Mouse (Mus musculus) erythroblast, embryonic 14.5 days (primary cell): ENCODE results near the gene Gja5. TPM values are rescaled to one million over a fixed set of nuclear protein-coding genes. Genes with fewer than 3 reads are reported as not detected.

Source experiments
- H3K27me3 ChIP-seq: 2 replicates; pipeline ENCODE4 v1.6.1; 2012; ENCODE audit warnings: inconsistent platforms; ENCODE audit not compliant: control insufficient read depth
- H3K36me3 ChIP-seq: 2 replicates; pipeline ENCODE4 v1.6.1; 2012; ENCODE audit warnings: mild to moderate bottlenecking, inconsistent platforms; ENCODE audit not compliant: control insufficient read depth
- H3K4me1 ChIP-seq: 2 replicates; pipeline ENCODE4 v1.6.1; 2012; ENCODE audit warnings: inconsistent platforms; ENCODE audit not compliant: control insufficient read depth
- H3K4me3 ChIP-seq: replicated peaks from 2 replicates; pipeline ENCODE3; 2012; ENCODE audit warnings: moderate library complexity, mild to moderate bottlenecking, inconsistent platforms
- H3K9me3 ChIP-seq: 2 replicates; pipeline ENCODE4 v1.6.1; 2012; ENCODE audit warnings: low read length, inconsistent platforms, mixed read lengths; ENCODE audit not compliant: control insufficient read depth
- GATA1 ChIP-seq: IDR thresholded peaks from 2 replicates; pipeline ENCODE4 v1.6.1; 2012; ENCODE audit warnings: low read length, inconsistent platforms, mixed read lengths
- TAL1 ChIP-seq: IDR thresholded peaks from 3 replicates; pipeline ENCODE4 v1.6.1; 2012; ENCODE audit warnings: low read length, inconsistent platforms, mixed read lengths
- polyA plus RNA-seq: library from polyadenylated mRNA; stranded (reverse); fragments of >175 nt; gene quantifications from 2 replicates; pipeline ENCODE4 v1.2.3, GENCODE M21; 2012

The Gja5 gene
- polyA plus RNA-seq, 1 experiment: not detected

DNA sequence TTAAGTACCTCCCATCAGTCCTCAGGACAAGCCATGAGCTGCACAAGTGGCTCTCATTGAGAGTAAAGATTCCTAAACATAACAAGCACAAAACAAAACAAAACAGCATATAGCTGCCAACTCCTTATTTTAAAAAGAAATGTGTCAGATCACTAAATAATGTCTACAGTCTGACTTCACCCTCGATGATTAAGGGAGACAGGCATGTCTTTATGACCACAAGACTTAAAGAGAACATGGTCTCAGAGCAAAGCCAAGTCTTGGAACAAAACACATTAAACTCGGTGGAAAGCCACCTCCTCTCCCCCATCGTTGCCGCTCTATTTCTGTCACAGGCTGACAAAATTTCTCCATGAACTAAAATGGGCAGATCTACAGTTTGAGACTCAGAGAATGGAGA lies 20.1 kb downstream of the Gja5 start:
- Histone ChIP-seq H3K27me3 (no peaks in the 10 kb centered on the region), H3K4me1 (no peaks in the 10 kb centered on the region), H3K36me3 (no peaks in the 10 kb centered on the region), H3K4me3 (no peak overlapping the region), H3K9me3 (no peaks in the 10 kb centered on the region)
- TF ChIP-seq GATA1: no peak
- TF ChIP-seq TAL1: no peak

- Histone ChIP-seq H3K27me3 (no peaks in the 10 kb centered on the region), H3K4me3 (no peak within 1 kb of the TSS), H3K9me3 (no peaks in the 10 kb centered on the region), H3K36me3 (no peaks in the 10 kb centered on the region), H3K4me1 (no peaks in the 10 kb centered on the region)
- TF ChIP-seq GATA1 (no peak), TAL1 (no peak)
Measured at GRCm38 (mm10) chr3:96925920-96926319, 21.4 kb downstream of the Gja5 start, which contains the start of gene Gja8. Gene Gja8 (minus strand): TSS chr3:96926020.

GRCm38 (mm10) chr3:96931261-96931681 lies 26.8 kb downstream of the Gja5 start:
- H3K36me3 ChIP-seq: no peaks in the 10 kb centered on the region
- no peak overlapping the region for H3K4me3 ChIP-seq
- H3K27me3 ChIP-seq: no peaks in the 10 kb centered on the region
- no peaks in the 10 kb centered on the region for H3K4me1 ChIP-seq
- H3K9me3 ChIP-seq: no peaks in the 10 kb centered on the region
- TF ChIP-seq TAL1 (no peak), GATA1 (no peak)

DNA sequence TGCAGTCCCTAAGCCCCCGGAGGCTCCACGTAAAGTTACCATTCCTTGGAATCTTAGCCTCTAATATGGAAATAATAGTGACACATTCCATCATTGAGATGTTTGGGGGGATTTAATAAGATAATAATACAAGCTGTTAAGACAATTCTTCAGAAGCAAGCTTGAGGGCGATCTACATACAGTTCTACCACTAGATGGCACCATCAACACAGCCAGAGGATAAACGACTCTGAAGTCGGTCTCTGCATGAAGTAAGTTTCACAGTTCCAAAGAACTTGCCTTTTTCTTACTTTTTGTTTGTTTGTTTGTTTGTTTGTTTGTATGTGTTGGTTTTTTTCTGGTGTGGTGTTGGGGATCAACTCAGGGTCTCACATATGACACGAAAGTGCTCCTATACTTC lies 31.7 kb downstream of the Gja5 start:
- TF ChIP-seq TAL1: no peak
- no peak for TF ChIP-seq GATA1
- no peak overlapping the region for H3K4me3 ChIP-seq
- H3K36me3 ChIP-seq: no peaks in the 10 kb centered on the region
- no peaks in the 10 kb centered on the region for H3K27me3 ChIP-seq
- no peaks in the 10 kb centered on the region for H3K9me3 ChIP-seq
- H3K4me1 ChIP-seq: no peaks in the 10 kb centered on the region; the same call in 1 of the 2 replicates

DNA sequence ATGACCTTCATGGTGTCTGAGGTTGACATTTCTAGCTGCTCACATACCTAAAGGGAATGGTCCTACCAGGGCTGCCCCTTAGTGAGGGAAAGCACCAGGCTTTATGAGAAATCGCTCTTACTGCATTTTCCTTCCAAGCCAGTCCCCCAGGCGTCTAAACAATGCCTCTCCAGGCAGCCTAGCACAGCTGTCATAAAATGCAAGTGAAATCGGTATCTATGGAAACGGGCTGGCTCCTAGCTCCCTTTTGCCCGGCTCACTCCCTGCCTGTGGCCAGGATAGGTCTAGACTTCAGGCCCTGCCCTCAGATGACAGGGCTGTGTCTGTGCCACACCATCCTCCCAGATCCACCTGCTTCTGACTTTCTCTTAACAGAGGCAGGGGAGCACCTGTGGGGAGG lies 33.1 kb downstream of the Gja5 start:
- no peaks in the 10 kb centered on the region for H3K27me3 ChIP-seq
- H3K36me3 ChIP-seq: no peaks in the 10 kb centered on the region
- H3K4me1 ChIP-seq: no peaks in the 10 kb centered on the region; the same call in 1 of the 2 replicates
- H3K4me3 ChIP-seq: no peak overlapping the region
- TF ChIP-seq TAL1: no peak
- no peak for TF ChIP-seq GATA1
- no peaks in the 10 kb centered on the region for H3K9me3 ChIP-seq

DNA sequence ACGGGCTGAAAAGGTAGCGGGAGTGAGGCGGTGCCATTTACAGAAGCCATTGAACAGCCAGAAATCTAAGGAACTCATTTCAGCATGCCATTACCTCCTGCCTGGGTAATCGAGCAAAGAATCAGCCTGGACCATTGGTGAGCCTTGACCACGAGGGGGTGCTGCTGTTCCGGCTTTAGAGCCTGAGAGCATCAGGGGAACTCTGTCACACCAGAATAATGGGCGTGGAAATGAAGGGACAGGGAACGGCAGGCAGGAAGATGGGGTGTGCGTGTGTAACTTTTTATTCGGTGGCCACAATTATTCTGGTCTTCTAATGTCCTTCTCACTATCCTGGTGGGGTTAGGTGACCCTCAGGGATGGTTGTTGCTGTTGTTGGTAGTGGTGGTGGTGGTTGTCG lies 34.2 kb downstream of the Gja5 start:
- Histone ChIP-seq H3K9me3 (0 out of 2 replicates have a peak, but pooled peaks cover 2% of the 10 kb centered on the region), H3K4me3 (no peak overlapping the region), H3K4me1 (no peaks in the 10 kb centered on the region; the same call in 1 of the 2 replicates), H3K36me3 (no peaks in the 10 kb centered on the region), H3K27me3 (no peaks in the 10 kb centered on the region)
- TF ChIP-seq GATA1: no peak
- TF ChIP-seq TAL1: no peak

DNA sequence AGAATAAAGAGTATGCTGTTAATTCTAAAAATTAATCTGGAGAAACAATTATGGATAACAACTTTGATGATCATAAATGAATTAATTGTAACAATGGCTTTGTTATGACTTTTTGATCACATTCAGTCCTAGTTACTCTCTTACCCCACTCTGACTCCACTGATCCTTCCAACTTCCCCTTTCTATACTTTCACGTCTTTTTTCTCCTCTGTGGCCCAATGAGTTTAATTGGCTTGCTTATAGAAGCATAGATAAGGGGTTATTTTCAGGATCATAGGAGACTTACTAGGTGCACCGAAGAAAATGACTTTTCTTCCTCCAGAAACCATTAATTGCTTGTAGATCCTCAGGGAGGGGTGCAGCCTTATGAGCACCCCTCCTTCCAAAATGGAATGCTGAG lies 38.2 kb downstream of the Gja5 start:
- Histone ChIP-seq H3K4me3 (no peak overlapping the region), H3K36me3 (no peaks in the 10 kb centered on the region), H3K4me1 (no peaks in the 10 kb centered on the region; the same call in 1 of the 2 replicates), H3K9me3 (0 out of 2 replicates have a peak, but pooled peaks cover 2% of the 10 kb centered on the region), H3K27me3 (no peaks in the 10 kb centered on the region)
- no peak for TF ChIP-seq GATA1
- TF ChIP-seq TAL1: no peak

- TF ChIP-seq TAL1 (no peak), GATA1 (no peak)
- Histone ChIP-seq H3K27me3 (no peaks in the 10 kb centered on the region), H3K4me1 (no peaks in the 10 kb centered on the region), H3K9me3 (no peaks in the 10 kb centered on the region), H3K36me3 (no peaks in the 10 kb centered on the region), H3K4me3 (no peak overlapping the region)
Measured at GRCm38 (mm10) chr3:96953489-96954233, 49.2 kb downstream of the Gja5 start.

DNA sequence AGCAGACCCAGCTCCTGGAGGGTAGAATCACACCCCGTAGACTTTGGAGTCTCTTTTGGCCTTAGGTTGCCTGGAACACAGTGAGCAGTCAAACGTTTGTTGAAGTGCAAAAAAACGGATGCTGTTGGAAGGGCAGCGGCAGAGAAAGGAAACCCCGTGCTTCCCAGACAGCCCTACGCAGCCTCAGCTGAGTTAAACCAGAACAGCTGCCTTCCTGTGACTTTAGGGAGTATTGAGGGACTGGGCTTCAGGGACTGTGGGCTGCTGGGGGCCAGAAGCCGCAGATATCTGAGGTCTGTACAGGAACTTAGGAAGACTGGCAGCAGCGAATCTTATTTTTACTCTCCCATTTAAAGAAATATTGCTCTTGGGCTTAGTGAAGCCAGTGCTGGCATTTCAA lies 56.1 kb downstream of the Gja5 start:
- no peaks in the 10 kb centered on the region for H3K36me3 ChIP-seq
- H3K4me1 ChIP-seq: no peaks in the 10 kb centered on the region
- no peaks in the 10 kb centered on the region for H3K27me3 ChIP-seq
- no peak for TF ChIP-seq GATA1
- no peak for TF ChIP-seq TAL1
- H3K9me3 ChIP-seq: no peaks in the 10 kb centered on the region
- no peak overlapping the region for H3K4me3 ChIP-seq
